Mouse (Mus musculus) lung, postnatal 0 days (tissue): ENCODE results near the gene Gm20388. TPM values are rescaled to one million over a fixed set of nuclear protein-coding genes. Genes with fewer than 3 reads are reported as not detected.

Source experiments
- ATAC-seq: fragments of 200-750 bp; cut with Nextera tagmentation; 2 replicates; pipeline ENCODE4 v1.8.0; 2017; ENCODE audit warnings: moderate library complexity
- DNase-seq: peaks from one replicate; pipeline ENCODE4 v3.0.0-alpha.2; 2016; ENCODE audit warnings: low spot score
- H3K27ac ChIP-seq: fragments of 300-500 bp; sonication (generic); 2 replicates; pipeline ENCODE4 v1.5.1; 2014; ENCODE audit warnings: antibody characterized with exemption, mild to moderate bottlenecking, low read length, mixed read lengths
- H3K27me3 ChIP-seq: fragments of 300-500 bp; sonication (generic); replicated peaks from 2 replicates; pipeline ENCODE4 v1.6.1; 2014; ENCODE audit warnings: low read length, mixed read lengths; ENCODE audit not compliant: insufficient read depth
- H3K36me3 ChIP-seq: fragments of 300-500 bp; sonication (generic); 2 replicates; pipeline ENCODE4 v1.6.1; 2014; ENCODE audit warnings: low read length, mixed read lengths; ENCODE audit not compliant: insufficient read depth
- H3K4me1 ChIP-seq: fragments of 300-500 bp; sonication (generic); 2 replicates; pipeline ENCODE4 v1.6.1; 2014; ENCODE audit warnings: antibody characterized with exemption, low read depth, low read length, mixed read lengths; ENCODE audit not compliant: insufficient read depth
- H3K4me2 ChIP-seq: fragments of 300-500 bp; sonication (generic); replicated peaks from 2 replicates; pipeline ENCODE4 v1.6.1; 2014; ENCODE audit warnings: low read depth, mild to moderate bottlenecking, low read length, moderate library complexity, mixed read lengths
- H3K4me3 ChIP-seq: fragments of 300-500 bp; sonication (generic); 2 replicates; pipeline ENCODE4 v1.5.1; 2014; ENCODE audit warnings: low read depth, low read length
- H3K9ac ChIP-seq: fragments of 300-500 bp; sonication (generic); replicated peaks from 2 replicates; pipeline ENCODE4 v1.6.1; 2014; ENCODE audit warnings: low read depth, mild to moderate bottlenecking
- H3K9me3 ChIP-seq: fragments of 300-500 bp; sonication (generic); 2 replicates; pipeline ENCODE4 v1.6.1; 2016; ENCODE audit warnings: low read length, mixed read lengths
- CTCF ChIP-seq: IDR thresholded peaks from 2 replicates; pipeline ENCODE4 v1.5.1; 2016; ENCODE audit warnings: antibody characterized with exemption, mild to moderate bottlenecking
- EP300 ChIP-seq: IDR thresholded peaks from 2 replicates; pipeline ENCODE4 v1.6.1; 2016; ENCODE audit warnings: antibody characterized with exemption, mild to moderate bottlenecking, control low read depth
- WGBS: fragments of 180-500 bp; shearing (Covaris S2); extraction: QIAGEN DNeasy Blood & Tissue Kit; methylation state at CpG from one replicate; pipeline ENCODE4 v1.1.7; 2014; 5-methylcytosine and 5-hydroxymethylcytosine counted together
- polyA plus RNA-seq: library from polyadenylated mRNA; unstranded; fragments of >200 nt; fragmentation: Nextera tagmentation; extraction: Ambion mirVana; gene quantifications from 2 replicates; pipeline ENCODE4 v1.2.1, GENCODE M21; 2015

Gene Gm20388
- polyA plus RNA-seq, 1 experiment from 2014 or later = not detected

- Histone ChIP-seq H3K4me3 (no peak overlapping the region), H3K27ac (no peak overlapping the region), H3K4me2 (no peak overlapping the region), H3K27me3 (no peaks in the 10 kb centered on the region), H3K9me3 (no peaks in the 10 kb centered on the region), H3K4me1 (no peaks in the 10 kb centered on the region), H3K36me3 (no peaks in the 10 kb centered on the region), H3K9ac (no peak overlapping the region)
- ATAC-seq = no peak
- DNase-seq = no peak
- 55% methylated on average over 17 of the region's 17 CpGs for WGBS
- TF ChIP-seq CTCF = no peak
- TF ChIP-seq EP300 = no peak
Observed at GRCm38 (mm10) chr8:120724816-120725575, 814.4 kb downstream of the Gm20388 start.

GRCm38 (mm10) chr8:120725576-120725950 is 814.9 kb downstream of the Gm20388 start:
- Histone ChIP-seq H3K36me3 (no peaks in the 10 kb centered on the region), H3K4me3 (no peak overlapping the region), H3K9ac (no peak overlapping the region), H3K9me3 (no peaks in the 10 kb centered on the region), H3K27me3 (no peaks in the 10 kb centered on the region), H3K4me1 (no peaks in the 10 kb centered on the region), H3K27ac (no peak overlapping the region), H3K4me2 (no peak overlapping the region)
- DNase-seq = no peak
- no peak for ATAC-seq
- TF ChIP-seq CTCF (no peak), EP300 (no peak)
- WGBS = 66% methylated on average over 5 of the region's 5 CpGs

- 44% methylated on average over 5 of the region's 5 CpGs for WGBS
- ATAC-seq = no peak
Observed at GRCm38 (mm10) chr8:120726051-120726450, 815.4 kb downstream of the Gm20388 start.

GRCm38 (mm10) chr8:120728488-120729160 is 818.0 kb downstream of the Gm20388 start:
- H3K9ac ChIP-seq = no peak overlapping the region
- H3K4me2 ChIP-seq = no peak overlapping the region
- ATAC-seq (no peak), DNase-seq (no peak)
- no peak overlapping the region for H3K4me3 ChIP-seq
- WGBS = 36% methylated on average over 9 of the region's 9 CpGs
- H3K27ac ChIP-seq = no peak overlapping the region
- no peaks in the 10 kb centered on the region for H3K27me3 ChIP-seq
- no peaks in the 10 kb centered on the region for H3K4me1 ChIP-seq
- H3K36me3 ChIP-seq = no peaks in the 10 kb centered on the region
- no peaks in the 10 kb centered on the region for H3K9me3 ChIP-seq
- no peak for TF ChIP-seq CTCF
- TF ChIP-seq EP300 = no peak

More at GRCm38 (mm10) chr8:120726051-120726450, 815.4 kb downstream of the Gm20388 start:
- Histone ChIP-seq H3K27me3 (no peaks in the 10 kb centered on the region), H3K9ac (no peak overlapping the region), H3K4me3 (no peak overlapping the region), H3K9me3 (no peaks in the 10 kb centered on the region), H3K4me2 (no peak overlapping the region), H3K36me3 (no peaks in the 10 kb centered on the region), H3K27ac (no peak overlapping the region), H3K4me1 (no peaks in the 10 kb centered on the region)
- DNase-seq = no peak
- TF ChIP-seq CTCF (no peak), EP300 (no peak)

- H3K4me1 ChIP-seq = peaks cover 3% of the 10 kb centered on the region; the same call in 1 of the 2 replicates
- no peak overlapping the region for H3K27ac ChIP-seq
- H3K4me3 ChIP-seq = no peak overlapping the region
- no peaks in the 10 kb centered on the region for H3K9me3 ChIP-seq
- peaks cover 11% of the 10 kb centered on the region; the same call in 1 of the 2 replicates for H3K27me3 ChIP-seq
- no peak for DNase-seq
- H3K36me3 ChIP-seq = no peaks in the 10 kb centered on the region
- WGBS = 47% methylated on average over 14 of the region's 14 CpGs
- TF ChIP-seq EP300 = no peak
- TF ChIP-seq CTCF = no peak
- H3K9ac ChIP-seq = no peak overlapping the region
- H3K4me2 ChIP-seq = no peak overlapping the region
- no peak for ATAC-seq
Observed at GRCm38 (mm10) chr8:120731582-120731981, 820.9 kb downstream of the Gm20388 start.

- no peak for DNase-seq
- Histone ChIP-seq H3K4me3 (no peak overlapping the region), H3K4me1 (peaks cover 3% of the 10 kb centered on the region; the same call in 1 of the 2 replicates), H3K27me3 (peaks cover 11% of the 10 kb centered on the region; the same call in 1 of the 2 replicates), H3K4me2 (no peak overlapping the region), H3K27ac (no peak overlapping the region), H3K9ac (no peak overlapping the region), H3K9me3 (no peaks in the 10 kb centered on the region), H3K36me3 (no peaks in the 10 kb centered on the region)
- no peak for ATAC-seq
- no peak for TF ChIP-seq EP300
- no peak for TF ChIP-seq CTCF
- WGBS = 52% methylated on average over 5 of the region's 6 CpGs
Observed at GRCm38 (mm10) chr8:120732068-120732467, 821.4 kb downstream of the Gm20388 start.
